Comparison of ENCODE assay signal across 8 mouse cellular contexts in genomic region chr4:63278821-63279220, GRCm38 (mm10).
A peak's percentile ranks its signal among the peaks of the same experiment; 100 is the strongest.
DNase-seq lines count a peak whose midpoint lies in the region; ATAC-seq lines count a peak whose summit lies in the region.
"Had no signal": no experiment of that assay in that cellular context is flagged by ENCODE, and none has a peak within 500 bp of the region (broad histone marks: within the 10 kb centered on the region; RNA-seq: fewer than 3 reads in every experiment).

No protein-coding gene starts in this region.

- ATAC-seq in megakaryocyte-erythroid progenitor cell, adult 5-6 weeks (replicated peaks; ENCODE audit: low FRiP score, low TSS enrichment, poor library complexity, severe bottlenecking), result no peak
- ATAC-seq: Patski had no signal

- DNase-seq in NIH3T3 (ENCODE audit: low read depth), result peak; percentile 78
- DNase-seq in brain, adult 2 months (ENCODE audit: low read depth, low spot score), result peak; percentile 74
- DNase-seq in heart, adult 9 months (ENCODE audit: low spot score in 2 of 2), result peak; percentile 85 to 88
- peak; percentile 44 to 58 for DNase-seq in kidney, postnatal 25 days
- no peak for DNase-seq in embryo, embryonic 10.5 days (ENCODE audit: low spot score)
- no peak for DNase-seq in urinary bladder, adult 2 months (ENCODE audit: low spot score)

Comparison
In these comparisons a context has a peak if more than half of its experiments do, and no peak if none do; other contexts are left out.
1. DNase-seq: peak in NIH3T3 (single experiment), brain, adult 2 months (single experiment), heart, adult 9 months (2 of 2) and kidney, postnatal 25 days (2 of 2); none in embryo, embryonic 10.5 days (single experiment) and urinary bladder, adult 2 months (single experiment).